Mouse (Mus musculus) kidney, adult 18-20 months (tissue): ENCODE results near the gene Apol11b.
A peak's percentile ranks its signal among the peaks of the same experiment; 100 is the strongest.
"Not testable (repeated sequence)": the region's sequence is repeated elsewhere in the genome, so short reads cannot be mapped to it uniquely, and the experiment has no call there.

Source experiments
- DNase-seq: peaks from one replicate; pipeline ENCODE4 v3.0.0; 2021

Gene Apol11b

DNA sequence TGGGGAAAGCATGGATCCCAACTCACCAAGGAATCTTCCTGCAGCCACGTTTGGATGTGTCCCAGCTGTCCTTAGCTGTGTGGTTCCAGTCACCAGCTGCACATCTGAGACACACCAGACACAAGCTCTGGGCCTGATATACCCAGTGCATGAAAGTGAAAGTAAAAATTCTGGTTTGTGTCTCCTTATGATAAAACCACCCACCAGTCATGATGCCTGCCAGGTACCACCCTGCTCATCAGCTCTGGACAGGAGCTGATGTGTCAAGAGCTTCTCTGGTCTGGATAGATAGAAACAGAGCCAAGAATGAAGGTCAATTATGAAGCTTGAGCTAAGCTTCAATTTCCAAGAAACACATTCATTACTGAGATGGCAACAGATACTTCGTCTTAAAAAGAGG lies at the start of gene Apol11b:
TSS of gene Apol11b (minus strand) at position 111 of the 400 bp plus-strand sequence.
- DNase-seq = not testable (repeated sequence)

GRCm38 (mm10) chr15:77691532-77692311 lies 48.6 kb upstream of the Apol11b start:
- not testable (repeated sequence) for DNase-seq

- DNase-seq = peak; percentile 39
Observed at GRCm38 (mm10) chr15:77683944-77684343, 40.9 kb upstream of the Apol11b start.

DNA sequence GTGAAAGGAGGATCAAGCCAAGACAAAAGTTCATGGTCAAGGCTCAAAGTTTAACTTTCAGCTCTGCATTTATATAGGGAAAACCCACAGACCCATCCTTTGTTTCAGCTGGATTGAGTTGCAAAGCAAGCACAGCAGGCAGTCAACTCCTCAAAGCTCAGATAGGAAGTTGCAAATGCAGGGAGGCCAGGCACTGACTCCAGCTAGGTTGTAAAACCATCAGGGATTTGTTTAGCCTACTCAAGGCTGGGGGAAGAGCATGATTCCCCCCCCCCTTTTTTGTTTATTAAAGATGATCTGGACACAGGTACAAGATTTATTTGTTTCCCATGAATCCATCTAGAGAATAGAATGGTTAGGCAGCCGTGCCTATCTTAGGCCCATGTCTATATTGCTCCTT lies 31.0 kb upstream of the Apol11b start:
- DNase-seq = not testable (repeated sequence)

- not testable (repeated sequence) for DNase-seq
Observed at GRCm38 (mm10) chr15:77661841-77662240, 18.8 kb upstream of the Apol11b start.

DNA sequence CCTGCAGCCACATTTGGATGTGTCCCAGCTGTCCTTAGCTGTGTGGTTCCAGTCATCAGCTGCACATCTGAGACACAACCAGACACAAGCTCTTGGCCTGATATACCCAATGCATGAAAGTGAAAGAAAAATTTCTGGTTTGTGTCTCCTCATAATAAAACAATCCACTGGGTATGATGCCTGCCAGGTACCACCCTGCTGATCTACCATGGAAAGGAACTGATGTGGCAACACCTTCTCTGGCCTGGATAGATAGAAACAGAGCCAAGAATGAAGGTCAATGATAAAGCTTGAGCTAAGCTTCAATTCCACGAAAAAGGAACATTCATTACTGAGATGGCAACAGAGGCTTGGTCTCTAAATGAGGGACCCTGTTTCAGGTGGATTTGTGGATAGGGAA lies 16.7 kb upstream of the Apol11b start:
- DNase-seq = not testable (repeated sequence)

DNA sequence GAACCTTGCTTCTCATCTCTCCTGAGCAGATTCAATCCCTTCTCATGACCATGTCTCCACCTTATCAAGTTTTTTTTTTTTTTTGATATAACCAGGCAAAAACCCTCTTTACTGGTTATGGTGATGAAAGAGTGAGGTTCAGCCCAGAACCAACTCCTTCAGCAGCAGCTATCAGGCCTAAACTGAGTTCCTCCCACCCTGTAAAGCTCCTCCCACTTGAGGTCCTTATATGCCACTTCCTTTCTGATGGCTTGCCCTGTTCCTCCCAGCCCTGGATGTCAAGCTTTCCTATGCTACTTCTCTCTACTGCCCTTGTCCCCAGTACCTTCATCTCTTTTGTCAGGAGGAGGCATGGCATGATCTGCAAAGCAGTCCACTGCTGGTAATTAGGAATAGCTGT lies 8.1 kb upstream of the Apol11b start:
- not testable (repeated sequence) for DNase-seq

DNA sequence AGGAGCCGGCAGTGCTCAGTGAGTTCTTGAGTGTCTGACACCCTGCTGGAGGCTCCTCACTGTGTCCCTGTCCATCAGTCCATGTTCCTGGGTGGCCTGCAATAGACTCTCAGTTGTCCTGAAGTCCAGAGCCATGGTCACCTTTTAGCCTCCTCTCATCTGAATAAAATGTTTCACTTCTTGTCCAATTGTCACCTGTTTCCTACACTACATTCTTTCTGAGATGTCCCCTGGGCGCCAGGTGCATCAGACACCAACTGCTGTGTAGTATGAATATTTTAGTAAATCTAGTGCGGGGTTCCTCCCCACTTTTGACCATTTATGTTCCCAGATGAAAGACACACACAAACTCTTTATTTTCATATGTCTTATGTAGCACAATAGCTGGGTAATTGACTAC lies 13.3 kb downstream of the Apol11b start:
- not testable (repeated sequence) for DNase-seq

DNA sequence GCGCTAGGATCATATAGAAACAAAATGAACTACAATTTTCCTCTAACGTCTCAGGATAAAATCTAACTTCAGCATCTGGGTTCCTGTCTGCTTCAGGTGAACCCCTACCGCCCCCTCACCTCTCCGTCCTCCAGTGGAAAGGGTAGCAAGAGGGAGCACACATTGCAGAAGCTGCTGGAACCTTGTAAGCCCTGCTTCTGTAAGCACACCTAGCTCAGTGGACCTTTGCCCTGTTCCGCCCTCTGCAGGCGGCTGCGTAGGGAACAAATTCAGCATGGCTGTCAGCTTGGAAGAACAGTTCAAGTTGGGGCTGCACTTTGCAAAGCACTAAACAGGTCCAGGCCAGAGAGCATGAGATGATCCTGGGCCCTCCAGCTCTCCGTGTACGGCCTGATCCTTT lies 14.4 kb downstream of the Apol11b start:
- DNase-seq = peak; percentile 26

DNA sequence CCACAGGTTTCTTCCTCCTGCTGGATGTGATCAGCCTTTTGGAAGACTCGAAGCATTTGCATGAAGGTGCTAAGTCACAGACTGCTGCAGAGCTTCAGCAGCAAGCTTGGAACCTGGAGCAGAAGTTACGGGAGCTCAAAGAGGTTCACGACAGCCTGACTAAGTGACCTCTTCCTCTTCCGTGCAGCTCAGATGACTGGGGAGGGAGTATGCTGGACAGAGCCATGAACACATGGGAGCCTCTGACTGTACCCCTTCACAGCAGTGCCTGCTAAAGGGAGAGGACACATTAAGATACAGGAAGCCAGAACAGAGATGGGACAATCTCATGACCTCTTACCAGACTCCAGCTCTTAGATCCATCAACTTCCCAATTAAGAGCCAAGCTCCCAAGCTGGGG lies 16.6 kb downstream of the Apol11b start:
- DNase-seq = not testable (repeated sequence)

- DNase-seq = no peak
Observed at GRCm38 (mm10) chr15:77624710-77625109, 18.4 kb downstream of the Apol11b start.

DNA sequence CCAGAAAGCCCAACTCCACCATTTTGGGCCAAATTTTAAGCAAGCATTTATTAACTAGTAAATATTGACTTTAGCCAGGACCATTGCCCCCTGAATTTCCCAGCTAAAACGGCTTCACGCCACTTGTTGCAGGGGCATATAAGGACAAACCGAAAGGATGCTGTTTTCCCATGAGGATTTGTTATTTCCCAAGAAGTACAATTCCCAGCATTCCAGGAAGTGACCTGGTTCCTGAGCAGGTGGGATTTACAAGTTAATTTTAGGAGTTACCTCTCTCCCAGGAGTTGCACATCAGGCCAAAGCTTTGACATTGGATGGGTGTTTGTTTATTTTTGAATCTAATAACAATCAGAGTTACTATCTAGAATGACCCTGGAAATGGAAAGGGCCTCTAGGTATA lies 37.0 kb downstream of the Apol11b start:
- no peak for DNase-seq

GRCm38 (mm10) chr15:77598958-77599357 lies 44.1 kb downstream of the Apol11b start, which contains the start of gene Gm36245:
Gene Gm36245 (plus strand): TSS chr15:77599258.
- no peak for DNase-seq

- no peak for DNase-seq
Observed at GRCm38 (mm10) chr15:77598429-77598828, 44.7 kb downstream of the Apol11b start.

- DNase-seq = no peak
Observed at GRCm38 (mm10) chr15:77595961-77596360, 47.1 kb downstream of the Apol11b start, which contains the start of gene Apol10b. Gene Apol10b (minus strand): TSS chr15:77596125.

- DNase-seq = no peak
Observed at GRCm38 (mm10) chr15:77593557-77593956, 49.5 kb downstream of the Apol11b start.

GRCm38 (mm10) chr15:77590881-77591280 lies 52.2 kb downstream of the Apol11b start:
- peak; percentile 19 for DNase-seq

- no peak for DNase-seq
Observed at GRCm38 (mm10) chr15:77588981-77589380, 54.1 kb downstream of the Apol11b start.

DNA sequence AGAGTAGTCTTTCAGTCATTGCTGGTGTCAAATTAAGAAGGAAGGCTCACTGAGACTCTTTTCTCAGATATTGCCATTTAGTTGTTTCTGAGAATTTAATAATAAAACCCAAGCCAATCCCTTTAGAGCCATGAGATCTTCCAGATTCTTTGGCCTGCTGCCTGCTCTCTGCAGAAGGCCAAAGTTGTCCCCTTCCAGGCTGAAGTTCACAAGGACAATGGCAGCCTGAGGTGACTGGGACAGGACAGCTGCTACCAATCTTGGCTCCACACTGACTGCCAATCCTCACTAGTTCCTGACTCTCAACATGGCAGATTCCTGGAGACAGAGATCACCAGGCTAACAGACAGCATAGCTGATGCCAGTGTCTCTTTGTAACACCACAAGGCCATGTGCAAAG lies 56.1 kb downstream of the Apol11b start:
- DNase-seq = no peak
